In genomic region chr16:84817423-84817822, GRCm38 (mm10) we compare ENCODE assay signal across 9 mouse cellular contexts. TPM values are rescaled to one million over a fixed set of nuclear protein-coding genes. Genes with fewer than 3 reads are reported as not detected.
DNase-seq lines count a peak whose midpoint lies in the region; ATAC-seq and TF ChIP-seq lines count a peak whose summit lies in the region.
"Had no signal": no experiment of that assay in that cellular context is flagged by ENCODE, and none has a peak within 500 bp of the region (broad histone marks: within the 10 kb centered on the region; RNA-seq: fewer than 3 reads in every experiment).

No protein-coding gene starts in this region.

- H3K4me1 ChIP-seq in heart, adult 2 months (ENCODE audit: control insufficient read depth, insufficient read depth, low read length) = peaks cover 3% of the 10 kb centered on the region
- H3K4me1 ChIP-seq in forebrain, embryonic 16.5 days (replicated peaks; ENCODE audit: control insufficient read depth, insufficient read depth, low read length) = no peaks in the 10 kb centered on the region
- H3K4me1 ChIP-seq in neural tube, embryonic 14.5 days (ENCODE audit: control insufficient read depth, insufficient read depth, low read length) = no peaks in the 10 kb centered on the region
- H3K4me1 ChIP-seq: liver, embryonic 15.5 days had no signal

- no peak for TF ChIP-seq POLR2A in heart, adult 2 months (IDR thresholded peaks at IDR 0.05; ENCODE audit: insufficient read depth, low read depth, low read length)

- no peaks in the 10 kb centered on the region for H3K9me3 ChIP-seq in forebrain, embryonic 16.5 days (ENCODE audit: control insufficient read depth, low read length)
- H3K9me3 ChIP-seq in neural tube, embryonic 14.5 days (ENCODE audit: control insufficient read depth, low read length) = no peaks in the 10 kb centered on the region
- H3K9me3 ChIP-seq: liver, embryonic 15.5 days had no signal

- WGBS in heart, adult 2 months = 31% methylated on average over 7 of the region's 7 CpGs
- WGBS in forebrain, embryonic 16.5 days = 26% methylated on average over 7 of the region's 7 CpGs
- 42% methylated on average over 7 of the region's 7 CpGs for WGBS in neural tube, embryonic 14.5 days

- no peak for DNase-seq in heart, adult 2 months
- no peak for DNase-seq in heart, postnatal 36 days
- peak; percentile 72 for DNase-seq in 3T3-L1 (ENCODE audit: low read depth, low spot score)
- DNase-seq in R1 (ENCODE audit: low read depth, low spot score) = peak; percentile 71
- peak; percentile 32 for DNase-seq in left cerebral cortex, postnatal 4 days
- no peak for DNase-seq in urinary bladder, postnatal 25 days (ENCODE audit: low spot score)

- H3K9ac ChIP-seq in heart, adult 2 months (ENCODE audit: low read depth, low read length) = no peak overlapping the region
- no peak overlapping the region for H3K9ac ChIP-seq in forebrain, embryonic 16.5 days (replicated peaks; ENCODE audit: low read depth, low read length)
- no peak overlapping the region for H3K9ac ChIP-seq in neural tube, embryonic 14.5 days (replicated peaks; ENCODE audit: low read depth, low read length)
- H3K9ac ChIP-seq: liver, embryonic 15.5 days had no signal

- peak; percentile 65 for ATAC-seq in forebrain, embryonic 16.5 days
- ATAC-seq in neural tube, embryonic 14.5 days (ENCODE audit: low read depth) = peak; percentile 85

- TF ChIP-seq CTCF in heart, adult 2 months (IDR thresholded peaks at IDR 0.05) = peak; percentile 90

- no peak overlapping the region for H3K4me3 ChIP-seq in heart, adult 2 months
- no peak overlapping the region for H3K4me3 ChIP-seq in forebrain, embryonic 16.5 days (replicated peaks; ENCODE audit: low read length)
- H3K4me3 ChIP-seq in neural tube, embryonic 14.5 days (ENCODE audit: low read depth, low read length) = no peak overlapping the region
- H3K4me3 ChIP-seq: liver, embryonic 15.5 days had no signal

- H3K79me2 ChIP-seq in heart, adult 2 months (replicated peaks; ENCODE audit: control insufficient read depth, insufficient read depth, low read length) = no peaks in the 10 kb centered on the region

- H3K27ac ChIP-seq in heart, adult 2 months = 0 out of 2 replicates have a peak overlapping the region, but pooled peaks have one; percentile 8
- H3K27ac ChIP-seq in forebrain, embryonic 16.5 days (ENCODE audit: low read length) = no peak overlapping the region
- H3K27ac ChIP-seq in neural tube, embryonic 14.5 days (ENCODE audit: low read depth, low read length) = no peak overlapping the region
- H3K27ac ChIP-seq: liver, embryonic 15.5 days had no signal

- H3K27me3 ChIP-seq in heart, adult 2 months (ENCODE audit: control insufficient read depth, insufficient read depth, low read length) = no peaks in the 10 kb centered on the region
- H3K27me3 ChIP-seq in forebrain, embryonic 16.5 days (replicated peaks; ENCODE audit: control insufficient read depth, insufficient read depth, low read length) = no peaks in the 10 kb centered on the region
- H3K27me3 ChIP-seq in neural tube, embryonic 14.5 days (ENCODE audit: control insufficient read depth, insufficient read depth, low read length) = no peaks in the 10 kb centered on the region
- H3K27me3 ChIP-seq: liver, embryonic 15.5 days had no signal

- peaks cover 10% of the 10 kb centered on the region for H3K36me3 ChIP-seq in heart, adult 2 months (ENCODE audit: control insufficient read depth, insufficient read depth, low read length)
- peaks cover 3% of the 10 kb centered on the region for H3K36me3 ChIP-seq in forebrain, embryonic 16.5 days (ENCODE audit: control insufficient read depth, insufficient read depth)
- H3K36me3 ChIP-seq in neural tube, embryonic 14.5 days (ENCODE audit: control insufficient read depth, insufficient read depth, low read length) = no peaks in the 10 kb centered on the region
- H3K36me3 ChIP-seq: liver, embryonic 15.5 days had no signal

- no peak for TF ChIP-seq EP300 in heart, adult 2 months (IDR thresholded peaks at IDR 0.05; ENCODE audit: insufficient read depth, low read depth, low read length)

- no peak overlapping the region for H3K4me2 ChIP-seq in forebrain, embryonic 16.5 days (ENCODE audit: low read length)
- H3K4me2 ChIP-seq in neural tube, embryonic 14.5 days (ENCODE audit: low read depth, low read length) = no peak overlapping the region
- H3K4me2 ChIP-seq: liver, embryonic 15.5 days had no signal

- intact Hi-C loops in heart, adult 2 months (cut with DNase I) = loop anchor here (1.0 kb wide), 2 partner anchors 42 to 82 kb away; partner anchors contain the start of gene Mrpl39
- intact Hi-C loops in heart, postnatal 36 days (cut with DNase I) = loop anchor here (2.0 kb wide), 2 partner anchors 41 to 83 kb away; partner anchors contain the start of gene Mrpl39
- intact Hi-C loops in left cerebral cortex, postnatal 4 days (cut with DNase I) = loop anchor here (5.0 kb wide), 1 partner anchor 80 kb away; the partner anchor contains the start of gene Mrpl39

RNA-seq across cellular contexts. Expression of gene Gabpa, which starts 17.3 kb away (rescaled TPM):
- total RNA-seq in heart, adult 2 months (2021) = 10 to 100 TPM; 41.3 to 42.6 TPM
- polyA plus RNA-seq in heart, adult 2 months (2012; rRNA removed) = 10.4 and 22.1 TPM in 2 replicates
- 10 to 100 TPM; 37.0 to 47.7 TPM for total RNA-seq in heart, postnatal 36 days (2021)
- 26.7 and 33.0 TPM in 2 replicates for polyA plus RNA-seq in forebrain, embryonic 16.5 days (2015; fragmentation: Nextera tagmentation; extraction: Ambion mirVana)
- total RNA-seq in left cerebral cortex, postnatal 4 days (2021) = 10 to 100 TPM; 26.1 to 26.7 TPM
- polyA plus RNA-seq in neural tube, embryonic 14.5 days (2014; fragmentation: Nextera tagmentation; extraction: Ambion mirVana) = 20.5 and 23.6 TPM in 2 replicates

RNA-seq across cellular contexts. Expression of gene Atp5j, which starts 18.0 kb away (rescaled TPM):
- total RNA-seq in heart, adult 2 months (2021) = 1,000 to 10,000 TPM; 1,617 to 1,909 TPM
- 665 and 1,027 TPM in 2 replicates for polyA plus RNA-seq in heart, adult 2 months (2012; rRNA removed)
- total RNA-seq in heart, postnatal 36 days (2021) = 1,000 to 10,000 TPM; 1,830 to 1,915 TPM
- 635 and 648 TPM in 2 replicates for polyA plus RNA-seq in forebrain, embryonic 16.5 days (2015; fragmentation: Nextera tagmentation; extraction: Ambion mirVana)
- total RNA-seq in left cerebral cortex, postnatal 4 days (2021) = 100 to 1,000 TPM; 264 to 276 TPM
- 749 and 863 TPM in 2 replicates for polyA plus RNA-seq in neural tube, embryonic 14.5 days (2014; fragmentation: Nextera tagmentation; extraction: Ambion mirVana)

RNA-seq across cellular contexts. Expression of gene Jam2, which starts 43.5 kb away (rescaled TPM):
- 10 to 100 TPM; 77.9 to 81.0 TPM for total RNA-seq in heart, adult 2 months (2021)
- polyA plus RNA-seq in heart, adult 2 months (2012; rRNA removed) = 55.4 and 91.2 TPM in 2 replicates
- total RNA-seq in heart, postnatal 36 days (2021) = 10 to 100 TPM; 73.3 to 74.4 TPM
- polyA plus RNA-seq in forebrain, embryonic 16.5 days (2015; fragmentation: Nextera tagmentation; extraction: Ambion mirVana) = 15.8 and 18.0 TPM in 2 replicates
- 10 to 100 TPM; 15.3 to 16.1 TPM for total RNA-seq in left cerebral cortex, postnatal 4 days (2021)
- 31.0 and 33.3 TPM in 2 replicates for polyA plus RNA-seq in neural tube, embryonic 14.5 days (2014; fragmentation: Nextera tagmentation; extraction: Ambion mirVana)

Comparison
In these comparisons a context has a peak if more than half of its experiments do, and no peak if none do; other contexts are left out.
1. DNase-seq: peak in 3T3-L1 (single experiment), R1 (single experiment) and left cerebral cortex, postnatal 4 days (single experiment); none in heart, adult 2 months (0 of 2), heart, postnatal 36 days (0 of 2) and urinary bladder, postnatal 25 days (single experiment).
2. RNA of gene Atp5j, which starts 18.0 kb away (total RNA-seq): 1,830 to 1,915 TPM in heart, postnatal 36 days and 1,617 to 1,909 TPM in heart, adult 2 months; 264 to 276 TPM in left cerebral cortex, postnatal 4 days; every median in the first group is over 4 times any median in the second.
3. RNA of gene Jam2, which starts 43.5 kb away (total RNA-seq): 77.9 to 81.0 TPM in heart, adult 2 months and 73.3 to 74.4 TPM in heart, postnatal 36 days; 15.3 to 16.1 TPM in left cerebral cortex, postnatal 4 days; every median in the first group is over 4 times any median in the second.